Mouse (Mus musculus): Measurements from ENCODE around the gene Gm20388. TPM values are rescaled to one million over a fixed set of nuclear protein-coding genes. Genes with fewer than 3 reads are reported as not detected.
"Not testable (repeated sequence)": the region's sequence is repeated elsewhere in the genome, so short reads cannot be mapped to it uniquely, and the experiment has no call there.

Gm20388 gene
- polyA plus RNA-seq, 1 experiment from 2014 or later: not detected

GRCm38 (mm10) chr8:123630058-123630457, 3719.4 kb downstream of the Gm20388 start:
- WGBS: 31% methylated on average over 10 of the region's 10 CpGs

GRCm38 (mm10) chr8:123630841-123631251, 3720.2 kb downstream of the Gm20388 start:
- H3K4me2 ChIP-seq (replicated peaks; ENCODE audit: low read depth, low read length): peak overlapping the region; percentile 38
- no peak overlapping the region for H3K9ac ChIP-seq (ENCODE audit: low read depth, low read length)
- no peaks in the 10 kb centered on the region for H3K36me3 ChIP-seq (ENCODE audit: control insufficient read depth, insufficient read depth, low read length)
- H3K9me3 ChIP-seq (ENCODE audit: control insufficient read depth, low read length): no peaks in the 10 kb centered on the region
- ATAC-seq (ENCODE audit: low FRiP score, low TSS enrichment): peak; percentile 36; the same call in 1 of the 2 replicates
- peaks cover 15% of the 10 kb centered on the region; the same call in 1 of the 2 replicates for H3K4me1 ChIP-seq (ENCODE audit: control insufficient read depth, insufficient read depth, low read length)
- H3K27ac ChIP-seq (ENCODE audit: low read depth, low read length): no peak overlapping the region
- peak overlapping the region; percentile 21 for H3K4me3 ChIP-seq (ENCODE audit: low read length)
- 23% methylated on average over 12 of the region's 12 CpGs for WGBS
- no peaks in the 10 kb centered on the region; the same call in 1 of the 2 replicates for H3K27me3 ChIP-seq (ENCODE audit: control insufficient read depth, insufficient read depth, low read length)

More at GRCm38 (mm10) chr8:123630058-123630457, 3719.4 kb downstream of the Gm20388 start:
- peak overlapping the region; percentile 21; the same call in 1 of the 2 replicates for H3K4me3 ChIP-seq (ENCODE audit: low read length)
- no peak for ATAC-seq (ENCODE audit: low FRiP score, low TSS enrichment)
- H3K36me3 ChIP-seq (ENCODE audit: control insufficient read depth, insufficient read depth, low read length): no peaks in the 10 kb centered on the region
- no peak overlapping the region for H3K27ac ChIP-seq (ENCODE audit: low read depth, low read length)
- H3K9ac ChIP-seq (ENCODE audit: low read depth, low read length): no peak overlapping the region
- H3K4me2 ChIP-seq (replicated peaks; ENCODE audit: low read depth, low read length): peak overlapping the region; percentile 38; the same call in 1 of the 2 replicates
- H3K9me3 ChIP-seq (ENCODE audit: control insufficient read depth, low read length): no peaks in the 10 kb centered on the region
- peaks cover 6% of the 10 kb centered on the region; the same call in 1 of the 2 replicates for H3K27me3 ChIP-seq (ENCODE audit: control insufficient read depth, insufficient read depth, low read length)
- peaks cover 15% of the 10 kb centered on the region; the same call in 1 of the 2 replicates for H3K4me1 ChIP-seq (ENCODE audit: control insufficient read depth, insufficient read depth, low read length)

GRCm38 (mm10) chr8:123631746-123632145, 3721.1 kb downstream of the Gm20388 start:
- H3K4me1 ChIP-seq (ENCODE audit: control insufficient read depth, insufficient read depth, low read length): peaks cover 15% of the 10 kb centered on the region; the same call in 1 of the 2 replicates
- H3K4me3 ChIP-seq (ENCODE audit: low read length); ATAC-seq (ENCODE audit: low FRiP score, low TSS enrichment); H3K9ac ChIP-seq (ENCODE audit: low read depth, low read length); H3K27ac ChIP-seq (ENCODE audit: low read depth, low read length); H3K9me3 ChIP-seq (ENCODE audit: control insufficient read depth, low read length); H3K36me3 ChIP-seq (ENCODE audit: control insufficient read depth, insufficient read depth, low read length); H3K27me3 ChIP-seq (ENCODE audit: control insufficient read depth, insufficient read depth, low read length); H3K4me2 ChIP-seq (replicated peaks; ENCODE audit: low read depth, low read length): not testable (repeated sequence)
- WGBS: 71% methylated on average over 3 of the region's 3 CpGs

- Histone ChIP-seq H3K9ac (ENCODE audit: low read depth, low read length) (no peak overlapping the region), H3K4me1 (ENCODE audit: control insufficient read depth, insufficient read depth, low read length) (peaks cover 15% of the 10 kb centered on the region; the same call in 1 of the 2 replicates), H3K9me3 (ENCODE audit: control insufficient read depth, low read length) (no peaks in the 10 kb centered on the region), H3K27me3 (ENCODE audit: control insufficient read depth, insufficient read depth, low read length) (no peaks in the 10 kb centered on the region; the same call in 1 of the 2 replicates), H3K27ac (ENCODE audit: low read depth, low read length) (no peak overlapping the region), H3K36me3 (ENCODE audit: control insufficient read depth, insufficient read depth, low read length) (no peaks in the 10 kb centered on the region), H3K4me2 (replicated peaks; ENCODE audit: low read depth, low read length) (no peak overlapping the region), H3K4me3 (ENCODE audit: low read length) (no peak overlapping the region)
- 76% methylated on average over 4 of the region's 4 CpGs for WGBS
- ATAC-seq (ENCODE audit: low FRiP score, low TSS enrichment): no peak
Measured at GRCm38 (mm10) chr8:123632257-123632656, 3721.6 kb downstream of the Gm20388 start.

- no peak overlapping the region for H3K27ac ChIP-seq (ENCODE audit: low read depth, low read length)
- WGBS: 69% methylated on average over 7 of the region's 7 CpGs
Measured at GRCm38 (mm10) chr8:123633801-123634200, 3723.2 kb downstream of the Gm20388 start.

GRCm38 (mm10) chr8:123634395-123635131, 3723.9 kb downstream of the Gm20388 start:
- H3K27me3 ChIP-seq (ENCODE audit: control insufficient read depth, insufficient read depth, low read length): no peaks in the 10 kb centered on the region; the same call in 1 of the 2 replicates
- no peak overlapping the region for H3K4me2 ChIP-seq (replicated peaks; ENCODE audit: low read depth, low read length)
- H3K27ac ChIP-seq (ENCODE audit: low read depth, low read length): no peak overlapping the region
- no peaks in the 10 kb centered on the region for H3K9me3 ChIP-seq (ENCODE audit: control insufficient read depth, low read length)
- no peaks in the 10 kb centered on the region for H3K36me3 ChIP-seq (ENCODE audit: control insufficient read depth, insufficient read depth, low read length)
- no peak for ATAC-seq (ENCODE audit: low FRiP score, low TSS enrichment)
- H3K4me1 ChIP-seq (ENCODE audit: control insufficient read depth, insufficient read depth, low read length): peaks cover 10% of the 10 kb centered on the region; the same call in 1 of the 2 replicates
- no peak overlapping the region for H3K9ac ChIP-seq (ENCODE audit: low read depth, low read length)
- no peak overlapping the region for H3K4me3 ChIP-seq (ENCODE audit: low read length)
- WGBS: 43% methylated on average over 3 of the region's 3 CpGs

More at GRCm38 (mm10) chr8:123633801-123634200, 3723.2 kb downstream of the Gm20388 start:
- Histone ChIP-seq H3K27me3 (ENCODE audit: control insufficient read depth, insufficient read depth, low read length) (no peaks in the 10 kb centered on the region; the same call in 1 of the 2 replicates), H3K36me3 (ENCODE audit: control insufficient read depth, insufficient read depth, low read length) (no peaks in the 10 kb centered on the region), H3K4me3 (ENCODE audit: low read length) (no peak overlapping the region), H3K4me1 (ENCODE audit: control insufficient read depth, insufficient read depth, low read length) (peaks cover 15% of the 10 kb centered on the region; the same call in 1 of the 2 replicates), H3K4me2 (replicated peaks; ENCODE audit: low read depth, low read length) (no peak overlapping the region), H3K9me3 (ENCODE audit: control insufficient read depth, low read length) (no peaks in the 10 kb centered on the region), H3K9ac (ENCODE audit: low read depth, low read length) (no peak overlapping the region)
- ATAC-seq (ENCODE audit: low FRiP score, low TSS enrichment): no peak

- no peak overlapping the region for H3K9ac ChIP-seq (ENCODE audit: low read depth, low read length)
- no peak overlapping the region for H3K4me2 ChIP-seq (replicated peaks; ENCODE audit: low read depth, low read length)
- ATAC-seq (ENCODE audit: low FRiP score, low TSS enrichment): no peak
- no peaks in the 10 kb centered on the region for H3K36me3 ChIP-seq (ENCODE audit: control insufficient read depth, insufficient read depth, low read length)
- H3K27me3 ChIP-seq (ENCODE audit: control insufficient read depth, insufficient read depth, low read length): no peaks in the 10 kb centered on the region
- no peak overlapping the region for H3K4me3 ChIP-seq (ENCODE audit: low read length)
- H3K27ac ChIP-seq (ENCODE audit: low read depth, low read length): no peak overlapping the region
- 79% methylated on average over 11 of the region's 11 CpGs for WGBS
- peaks cover 4% of the 10 kb centered on the region; the same call in 1 of the 2 replicates for H3K4me1 ChIP-seq (ENCODE audit: control insufficient read depth, insufficient read depth, low read length)
- no peaks in the 10 kb centered on the region for H3K9me3 ChIP-seq (ENCODE audit: control insufficient read depth, low read length)
Measured at GRCm38 (mm10) chr8:123635671-123636070, 3725.0 kb downstream of the Gm20388 start.

- Histone ChIP-seq H3K36me3 (ENCODE audit: control insufficient read depth, insufficient read depth, low read length) (no peaks in the 10 kb centered on the region), H3K27ac (ENCODE audit: low read depth, low read length) (no peak overlapping the region), H3K9me3 (ENCODE audit: control insufficient read depth, low read length) (no peaks in the 10 kb centered on the region), H3K4me2 (replicated peaks; ENCODE audit: low read depth, low read length) (peak overlapping the region; percentile 40), H3K4me3 (ENCODE audit: low read length) (peak overlapping the region; percentile 9; the same call in 1 of the 2 replicates), H3K9ac (ENCODE audit: low read depth, low read length) (no peak overlapping the region), H3K27me3 (ENCODE audit: control insufficient read depth, insufficient read depth, low read length) (0 out of 2 replicates have a peak, but pooled peaks cover 3% of the 10 kb centered on the region), H3K4me1 (ENCODE audit: control insufficient read depth, insufficient read depth, low read length) (0 out of 2 replicates have a peak, but pooled peaks cover 1% of the 10 kb centered on the region)
- ATAC-seq (ENCODE audit: low FRiP score, low TSS enrichment): peak; percentile 57; the same call in 1 of the 2 replicates
- 18% methylated on average over 25 of the region's 25 CpGs for WGBS
Measured at GRCm38 (mm10) chr8:123643330-123644051, 3732.8 kb downstream of the Gm20388 start.
